Mouse (Mus musculus): ENCODE results near the gene Hspa1b.
A peak's percentile ranks its signal among the peaks of the same experiment; 100 is the strongest.
"Not testable (repeated sequence)": the region's sequence is repeated elsewhere in the genome, so short reads cannot be mapped to it uniquely, and the experiment has no call there.

Hspa1b gene

DNA sequence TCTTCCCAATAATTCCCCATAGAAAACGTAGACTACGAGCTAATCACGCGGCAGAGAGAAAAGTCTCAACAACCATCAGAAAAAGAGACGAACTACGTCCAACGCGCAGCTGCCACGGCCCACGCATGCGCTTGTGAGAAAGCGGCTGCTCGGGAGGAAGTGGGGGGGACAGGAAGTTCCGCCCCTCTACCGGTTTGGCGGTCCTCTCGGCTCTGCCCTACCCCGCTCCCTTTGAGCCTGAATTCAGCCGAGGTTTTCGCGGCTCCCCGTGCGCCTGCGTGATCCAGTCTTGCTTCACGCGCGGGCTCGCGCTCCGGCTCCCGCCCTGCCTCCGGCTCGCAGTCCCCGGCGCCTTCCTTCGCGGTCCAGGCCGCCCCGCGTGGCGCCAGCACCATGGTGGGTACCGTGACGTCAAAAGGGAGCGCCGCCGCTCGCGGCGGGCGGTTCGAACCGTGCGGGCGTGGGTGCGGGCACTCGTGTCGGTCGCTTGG is 22.7 kb upstream of the Hspa1b start, which contains the start of gene Lsm2:
Lsm2 (plus strand) TSS at position 173 of the 491 bp plus-strand sequence.
- DNase-seq (ENCODE audit: low spot score in 2 of 2) = peak; percentile 75 to 84

DNA sequence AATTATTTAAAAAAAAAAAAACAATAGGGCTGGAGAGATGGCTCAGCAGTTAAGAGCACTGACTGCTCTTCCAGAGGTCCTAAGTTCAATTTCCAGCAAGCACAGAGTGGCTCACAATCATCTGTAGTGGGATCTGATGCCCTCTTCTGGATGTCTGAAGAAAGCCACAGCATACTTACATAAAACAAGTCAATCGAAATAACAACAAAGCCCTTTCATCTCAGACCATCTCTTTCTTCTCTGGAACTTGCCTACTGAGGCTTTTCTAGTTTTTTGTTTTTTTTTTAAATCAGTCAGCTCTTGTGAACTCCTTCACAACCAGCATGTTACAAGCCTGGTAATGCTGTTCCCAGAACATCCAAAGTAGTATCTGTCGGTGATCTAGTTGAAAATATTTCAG is 21.6 kb upstream of the Hspa1b start:
- DNase-seq (ENCODE audit: low spot score in 2 of 2) = no peak

DNA sequence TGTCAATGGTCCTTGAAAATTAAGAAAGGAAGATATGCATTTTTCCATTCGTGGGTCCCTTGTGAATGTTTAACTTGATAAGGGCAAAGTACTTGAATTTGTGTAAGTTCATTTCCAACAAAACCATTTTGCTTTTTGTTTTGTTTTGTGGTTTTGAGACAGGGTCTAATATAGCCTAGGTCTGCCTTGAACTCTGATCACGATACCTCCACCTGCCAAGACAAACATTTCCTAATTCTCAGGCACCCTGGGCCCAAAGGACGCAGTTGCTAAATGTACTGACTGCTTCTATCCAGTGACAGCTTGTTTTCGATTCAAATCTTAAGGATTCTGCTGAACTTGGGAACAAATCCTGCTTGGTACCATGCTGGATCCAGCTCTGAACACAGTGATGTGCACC is 20.6 kb upstream of the Hspa1b start:
- DNase-seq (ENCODE audit: low spot score in 2 of 2) = no peak

DNA sequence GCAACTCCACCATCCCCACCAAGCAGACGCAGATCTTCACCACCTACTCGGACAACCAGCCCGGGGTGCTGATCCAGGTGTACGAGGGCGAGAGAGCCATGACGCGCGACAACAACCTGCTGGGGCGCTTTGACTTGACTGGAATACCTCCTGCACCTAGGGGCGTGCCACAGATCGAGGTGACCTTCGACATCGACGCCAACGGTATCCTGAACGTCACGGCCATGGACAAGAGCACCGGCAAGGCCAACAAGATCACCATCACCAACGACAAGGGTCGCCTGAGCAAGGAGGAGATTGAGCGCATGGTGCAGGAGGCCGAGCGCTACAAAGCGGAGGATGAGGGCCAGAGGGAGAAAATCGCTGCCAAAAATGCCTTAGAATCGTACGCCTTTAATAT is 19.2 kb upstream of the Hspa1b start:
- DNase-seq (ENCODE audit: low spot score in 2 of 2) = no peak

DNA sequence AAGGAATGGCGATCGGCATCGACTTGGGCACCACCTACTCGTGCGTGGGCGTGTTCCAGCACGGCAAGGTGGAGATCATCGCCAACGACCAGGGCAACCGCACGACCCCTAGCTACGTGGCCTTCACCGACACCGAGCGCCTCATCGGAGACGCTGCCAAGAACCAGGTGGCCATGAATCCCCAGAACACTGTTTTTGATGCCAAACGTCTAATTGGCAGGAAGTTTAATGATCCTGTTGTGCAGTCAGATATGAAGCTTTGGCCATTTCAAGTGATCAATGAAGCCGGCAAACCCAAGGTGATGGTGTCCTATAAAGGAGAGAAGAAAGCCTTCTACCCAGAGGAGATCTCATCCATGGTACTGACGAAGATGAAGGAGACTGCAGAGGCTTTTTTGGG is 18.0 kb upstream of the Hspa1b start:
- DNase-seq (ENCODE audit: low spot score in 2 of 2) = no peak

DNA sequence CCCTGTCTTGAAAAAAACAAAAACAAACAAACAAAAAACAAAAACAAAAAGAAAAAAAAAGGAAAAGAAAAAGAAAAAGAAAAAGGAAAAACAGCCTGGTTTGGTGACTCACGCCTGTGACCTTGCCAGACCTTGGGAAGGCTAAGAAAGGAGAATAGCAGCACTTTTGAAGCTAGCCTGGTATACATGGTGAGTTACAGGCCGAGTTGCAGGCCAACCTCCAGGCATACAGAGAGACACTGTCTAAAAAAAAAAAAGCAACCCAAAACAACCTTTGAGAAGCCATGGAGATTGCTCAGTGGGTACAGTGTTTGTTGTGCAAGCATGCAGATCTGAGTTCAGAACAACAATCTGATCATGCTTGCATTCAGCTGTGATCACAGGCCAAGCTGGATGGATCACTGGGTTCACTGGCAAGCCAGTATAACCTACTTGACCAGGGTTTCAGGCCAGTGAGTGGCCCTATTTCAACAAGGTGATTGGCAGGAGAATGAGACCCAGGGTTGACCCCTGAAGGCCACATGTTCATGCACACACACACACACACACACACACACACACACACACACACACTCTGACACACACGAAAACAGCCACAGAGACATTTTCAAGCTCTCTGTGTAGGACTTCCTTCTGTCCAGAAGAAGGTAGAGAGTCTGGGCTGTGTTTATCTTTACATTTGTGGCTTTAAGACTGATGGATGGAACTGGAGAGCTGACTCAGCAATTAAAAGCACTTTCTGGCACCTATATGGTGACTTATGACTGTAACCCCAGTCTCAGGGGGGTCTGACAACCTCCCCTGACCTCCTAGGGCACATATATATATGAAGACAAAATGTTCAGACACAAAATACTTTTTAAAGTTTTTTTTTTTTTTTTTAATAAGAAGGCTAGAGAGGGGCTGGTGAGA is 16.8 kb upstream of the Hspa1b start:
- no peak for DNase-seq (ENCODE audit: low spot score in 2 of 2)

DNA sequence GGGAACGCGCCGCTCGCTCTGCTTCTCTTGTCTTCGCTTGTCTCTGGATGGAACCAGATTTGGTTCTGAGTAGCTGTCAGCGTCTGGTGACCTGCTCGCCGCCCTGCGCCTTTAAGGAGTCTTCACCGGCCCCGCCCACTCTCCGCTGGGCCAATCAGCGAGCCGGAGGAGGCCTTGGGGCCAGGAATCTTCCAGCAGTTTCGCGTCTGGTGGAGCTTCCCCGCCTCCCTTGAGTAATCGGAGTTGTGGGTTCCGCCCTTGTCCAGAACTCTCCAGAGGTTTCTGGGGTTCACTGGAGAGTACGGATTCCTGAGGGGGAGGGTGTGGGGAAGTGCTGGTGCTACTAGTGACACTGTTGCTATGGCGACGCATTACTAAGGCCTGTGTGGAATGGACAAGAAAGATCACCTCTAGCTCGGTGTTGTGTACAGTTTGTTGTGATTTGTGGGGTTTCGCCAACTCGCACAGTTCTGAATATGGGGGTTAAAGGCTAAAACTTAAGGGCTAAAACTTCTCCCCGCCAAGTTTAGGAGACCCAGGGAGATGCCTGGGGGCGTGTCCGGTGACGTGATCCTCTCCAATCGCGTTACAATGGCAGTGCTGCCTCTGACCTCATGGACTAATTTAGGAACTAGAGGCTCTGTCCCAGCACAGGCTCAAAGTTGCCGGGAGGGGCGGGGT is 13.2 kb upstream of the Hspa1b start, which contains the start of the genes Hspa1a and Hspa1l:
Hspa1a (minus strand) TSS at position 88 of the 681 bp plus-strand sequence.
Hspa1l (plus strand) TSS at position 635 of the 681 bp plus-strand sequence.
- peak; percentile 24 to 39 for DNase-seq (ENCODE audit: low spot score in 2 of 2)

DNA sequence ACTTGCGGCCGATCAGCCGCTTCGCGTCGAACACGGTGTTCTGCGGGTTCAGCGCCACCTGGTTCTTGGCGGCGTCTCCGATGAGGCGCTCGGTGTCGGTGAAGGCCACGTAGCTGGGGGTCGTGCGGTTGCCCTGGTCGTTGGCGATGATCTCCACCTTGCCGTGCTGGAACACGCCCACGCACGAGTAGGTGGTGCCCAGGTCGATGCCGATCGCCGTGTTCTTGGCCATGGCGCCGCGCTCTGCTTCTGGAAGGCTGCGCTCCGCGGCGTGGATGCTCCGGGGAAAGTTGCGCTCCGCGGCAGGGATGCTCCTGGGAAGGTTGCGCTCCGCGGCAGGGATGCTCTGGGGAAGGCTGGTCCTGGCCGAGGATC is 12.6 kb upstream of the Hspa1b start:
- not testable (repeated sequence) for DNase-seq (ENCODE audit: low spot score in 2 of 2)

DNA sequence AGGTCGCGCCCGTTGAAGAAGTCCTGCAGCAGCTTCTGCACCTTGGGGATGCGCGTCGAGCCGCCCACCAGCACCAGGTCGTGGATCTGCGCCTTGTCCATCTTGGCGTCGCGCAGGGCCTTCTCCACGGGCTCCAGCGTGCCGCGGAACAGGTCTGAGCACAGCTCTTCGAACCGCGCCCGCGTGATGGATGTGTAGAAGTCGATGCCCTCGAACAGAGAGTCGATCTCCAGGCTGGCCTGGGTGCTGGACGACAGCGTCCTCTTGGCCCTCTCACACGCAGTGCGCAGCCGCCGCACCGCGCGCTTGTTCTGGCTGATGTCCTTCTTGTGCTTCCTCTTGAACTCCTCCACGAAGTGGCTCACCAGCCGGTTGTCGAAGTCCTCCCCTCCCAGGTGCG is 11.8 kb upstream of the Hspa1b start:
- DNase-seq (ENCODE audit: low spot score in 2 of 2) = not testable (repeated sequence)

DNA sequence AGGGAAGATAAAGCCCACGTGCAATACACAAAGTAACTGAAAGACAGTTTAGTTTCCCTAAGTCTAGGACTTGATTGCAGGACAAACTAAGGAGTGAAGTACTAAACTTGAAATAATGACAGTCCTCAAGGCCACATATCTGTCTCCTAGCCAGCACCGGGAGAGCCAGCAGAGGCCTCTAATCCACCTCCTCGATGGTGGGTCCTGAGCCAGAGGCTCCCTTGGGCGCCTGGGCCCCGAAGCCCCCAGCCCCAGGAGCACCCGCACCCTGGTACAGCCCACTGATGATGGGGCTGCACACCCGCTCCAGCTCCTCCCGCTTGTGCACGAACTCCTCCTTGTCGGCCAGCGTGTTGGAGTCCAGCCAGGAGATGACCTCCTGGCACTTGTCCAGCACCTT is 10.8 kb upstream of the Hspa1b start, which contains the start of gene Gm20481:
Gm20481 (plus strand) TSS at position 91 of the 400 bp plus-strand sequence.
- not testable (repeated sequence) for DNase-seq (ENCODE audit: low spot score in 2 of 2)

DNA sequence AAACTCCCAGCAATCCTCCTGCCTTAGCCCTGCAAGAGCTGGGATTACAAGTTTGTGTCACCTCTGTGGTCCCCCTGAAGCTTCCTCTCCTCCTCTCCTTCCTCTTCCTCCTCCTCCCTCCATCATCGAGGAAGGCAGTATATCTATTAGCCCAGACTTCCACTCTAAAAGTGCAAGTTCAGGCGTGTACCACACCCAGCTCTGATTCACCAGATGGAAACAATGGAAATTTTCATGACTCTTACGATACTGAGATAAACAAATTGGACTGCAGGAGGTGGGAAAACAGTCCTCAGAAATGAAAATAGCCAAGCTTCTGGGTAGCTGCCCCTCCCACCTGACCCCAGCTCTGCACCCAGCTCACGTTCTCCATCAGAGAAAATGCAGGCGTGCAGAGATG is 6.6 kb upstream of the Hspa1b start:
- no peak for DNase-seq (ENCODE audit: low spot score in 2 of 2)

DNA sequence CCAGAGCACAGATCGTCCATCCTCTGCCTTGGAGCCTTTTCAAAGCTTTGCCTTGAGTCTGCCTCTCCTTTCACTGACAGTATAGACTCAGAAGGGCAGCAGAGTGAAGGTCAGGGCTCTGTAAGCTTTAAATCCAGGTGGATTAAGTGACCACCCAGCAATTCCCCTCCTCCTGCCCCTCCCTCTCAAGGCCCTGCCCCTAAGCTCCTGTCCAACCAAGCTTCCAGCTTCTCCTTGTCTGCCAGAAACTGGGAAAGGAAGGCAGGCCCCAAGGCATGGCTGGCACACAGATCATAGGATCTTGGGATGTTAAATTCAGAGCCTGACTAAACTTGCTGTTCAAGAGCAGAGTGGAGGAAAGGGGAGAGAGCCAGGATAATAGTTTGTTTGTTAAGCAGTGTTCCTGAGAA is 5.6 kb upstream of the Hspa1b start:
- no peak for DNase-seq (ENCODE audit: low spot score in 2 of 2)

DNA sequence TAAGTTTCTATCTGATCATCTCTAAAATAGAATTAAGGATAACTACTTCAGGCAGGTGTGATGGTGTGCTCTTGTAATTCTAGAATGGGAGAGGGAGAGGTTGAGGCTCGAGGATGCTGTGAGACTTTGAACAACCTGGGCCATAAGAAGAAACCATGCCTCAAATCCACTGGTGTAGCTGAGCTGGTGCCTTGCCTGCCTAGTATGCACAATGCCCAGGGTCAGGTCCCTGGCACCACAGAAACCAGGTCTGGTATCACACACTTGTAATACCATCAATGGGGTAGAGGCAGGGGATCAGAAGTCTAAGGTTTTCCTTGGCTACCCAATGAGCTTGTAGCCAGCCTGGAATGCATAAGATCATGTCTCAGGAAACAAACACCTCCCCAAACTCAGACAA is 3.8 kb upstream of the Hspa1b start:
- DNase-seq (ENCODE audit: low spot score in 2 of 2) = no peak

DNA sequence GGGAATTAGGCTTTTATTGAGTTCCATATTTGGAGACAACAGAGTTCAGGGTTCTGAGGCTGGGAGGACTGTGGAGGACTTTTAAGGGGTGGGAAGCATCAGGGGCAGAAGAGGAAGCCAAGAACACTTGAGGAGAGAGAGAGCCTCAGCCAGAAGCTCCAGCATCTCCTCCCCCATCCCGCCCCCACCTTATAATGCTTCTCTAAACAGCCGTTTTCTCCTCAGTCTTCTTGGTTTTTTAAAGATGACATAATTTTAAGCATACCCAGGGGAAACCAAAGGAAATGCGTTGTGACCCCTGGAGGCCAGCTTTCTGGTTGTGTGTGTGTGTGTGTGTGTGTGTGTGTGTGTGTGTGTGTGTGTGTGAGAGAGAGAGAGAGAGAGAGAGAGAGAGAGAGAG is 3.1 kb upstream of the Hspa1b start:
- no peak for DNase-seq (ENCODE audit: low spot score in 2 of 2)

DNA sequence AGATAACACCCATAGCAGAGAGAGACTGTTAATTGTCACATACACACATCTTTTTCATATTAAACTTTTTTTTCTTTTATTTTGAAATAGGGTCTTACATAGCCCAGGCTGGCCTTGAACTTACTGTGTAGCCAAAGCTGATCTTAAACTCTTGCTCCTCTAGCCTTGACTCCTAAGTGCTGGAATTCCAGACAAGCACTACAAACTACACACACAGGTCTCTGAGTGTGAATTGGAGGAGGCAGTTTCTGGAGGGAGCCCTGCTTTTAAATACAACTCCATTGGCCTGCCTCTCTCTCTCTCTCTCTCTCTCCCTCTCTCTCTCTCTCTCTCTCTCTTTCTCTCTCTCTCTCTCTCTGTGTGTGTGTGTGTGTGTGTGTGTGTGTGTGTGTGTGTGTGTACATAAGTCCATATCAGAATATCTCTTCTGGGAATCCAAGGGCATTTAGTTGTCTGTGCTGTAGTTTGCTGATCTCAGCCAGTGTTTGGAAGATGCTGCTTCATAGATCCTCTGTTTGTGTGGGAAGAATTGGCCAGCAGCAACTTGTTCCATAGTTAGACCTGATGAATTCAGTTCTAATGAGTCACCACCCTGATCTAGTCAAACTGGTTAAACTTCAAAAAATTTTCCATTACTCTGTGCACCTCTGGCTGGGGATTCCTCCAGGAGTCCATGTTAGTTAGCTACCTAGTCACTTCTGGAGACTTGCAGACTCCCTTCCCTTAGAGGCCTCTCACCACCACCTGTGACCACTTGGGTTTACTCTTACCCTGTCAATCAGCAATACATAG is 1.9 kb upstream of the Hspa1b start:
- DNase-seq (ENCODE audit: low spot score in 2 of 2) = no peak

DNA sequence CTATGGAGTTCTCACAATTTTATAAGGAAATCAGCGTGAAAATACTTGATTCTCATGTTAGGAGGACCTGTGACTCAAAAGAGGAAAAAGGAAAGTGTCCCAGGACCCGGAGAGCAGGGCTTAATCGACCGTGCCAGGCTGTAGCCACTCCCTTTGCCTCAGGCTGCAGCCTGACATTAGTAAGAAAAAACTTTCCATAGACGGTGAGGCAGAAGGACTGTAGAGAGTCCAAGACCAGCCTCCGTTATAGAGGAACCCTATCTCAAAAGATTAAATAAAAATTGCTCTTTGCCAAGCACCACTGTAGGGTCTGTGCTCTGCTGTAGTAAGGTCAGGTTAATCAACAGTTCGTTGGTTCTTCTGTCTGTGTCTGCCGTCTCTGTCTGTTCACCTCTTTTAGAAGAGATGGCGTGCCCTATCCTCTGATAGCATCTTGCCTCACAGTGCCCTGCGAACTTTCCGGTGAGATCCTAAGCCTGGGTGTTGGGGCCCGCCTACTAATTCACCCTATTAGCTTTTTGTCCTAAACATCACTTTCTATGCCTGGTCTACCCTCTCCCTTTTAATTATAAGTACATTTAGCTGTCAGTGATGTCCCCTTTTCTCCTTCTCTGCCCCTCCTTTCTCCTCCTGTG is 960 bp upstream of the Hspa1b start:
- DNase-seq (ENCODE audit: low spot score in 2 of 2) = no peak

DNA sequence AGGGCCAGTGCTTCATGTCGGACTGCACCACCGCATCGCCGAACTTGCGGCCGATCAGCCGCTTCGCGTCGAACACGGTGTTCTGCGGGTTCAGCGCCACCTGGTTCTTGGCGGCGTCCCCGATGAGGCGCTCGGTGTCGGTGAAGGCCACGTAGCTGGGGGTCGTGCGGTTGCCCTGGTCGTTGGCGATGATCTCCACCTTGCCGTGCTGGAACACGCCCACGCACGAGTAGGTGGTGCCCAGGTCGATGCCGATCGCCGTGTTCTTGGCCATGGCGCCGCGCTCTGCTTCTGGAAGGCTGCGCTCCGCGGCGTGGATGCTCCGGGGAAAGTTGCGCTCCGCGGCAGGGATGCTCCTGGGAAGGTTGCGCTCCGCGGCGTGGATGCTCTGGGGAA is 306 bp downstream of the Hspa1b start:
- DNase-seq (ENCODE audit: low spot score in 2 of 2) = not testable (repeated sequence)

DNA sequence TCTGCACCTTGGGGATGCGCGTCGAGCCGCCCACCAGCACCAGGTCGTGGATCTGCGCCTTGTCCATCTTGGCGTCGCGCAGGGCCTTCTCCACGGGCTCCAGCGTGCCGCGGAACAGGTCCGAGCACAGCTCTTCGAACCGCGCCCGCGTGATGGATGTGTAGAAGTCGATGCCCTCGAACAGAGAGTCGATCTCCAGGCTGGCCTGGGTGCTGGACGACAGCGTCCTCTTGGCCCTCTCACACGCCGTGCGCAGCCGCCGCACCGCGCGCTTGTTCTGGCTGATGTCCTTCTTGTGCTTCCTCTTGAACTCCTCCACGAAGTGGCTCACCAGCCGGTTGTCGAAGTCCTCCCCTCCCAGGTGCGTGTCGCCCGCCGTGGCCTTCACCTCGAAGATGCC is 1.1 kb downstream of the Hspa1b start:
- DNase-seq (ENCODE audit: low spot score in 2 of 2) = not testable (repeated sequence)

DNA sequence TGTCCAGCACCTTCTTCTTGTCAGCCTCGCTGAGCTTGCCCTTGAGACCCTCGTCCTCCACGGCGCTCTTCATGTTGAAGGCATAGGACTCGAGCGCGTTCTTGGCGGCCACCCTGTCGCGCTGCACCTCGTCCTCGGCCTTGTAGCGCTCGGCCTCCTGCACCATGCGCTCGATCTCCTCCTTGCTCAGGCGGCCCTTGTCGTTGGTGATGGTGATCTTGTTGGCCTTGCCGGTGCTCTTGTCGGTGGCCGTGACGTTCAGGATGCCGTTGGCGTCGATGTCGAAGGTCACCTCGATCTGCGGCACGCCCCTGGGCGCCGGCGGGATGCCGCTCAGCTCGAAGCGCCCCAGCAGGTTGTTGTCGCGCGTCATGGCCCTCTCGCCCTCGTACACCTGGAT is 1.7 kb downstream of the Hspa1b start:
- DNase-seq (ENCODE audit: low spot score in 2 of 2) = not testable (repeated sequence)

DNA sequence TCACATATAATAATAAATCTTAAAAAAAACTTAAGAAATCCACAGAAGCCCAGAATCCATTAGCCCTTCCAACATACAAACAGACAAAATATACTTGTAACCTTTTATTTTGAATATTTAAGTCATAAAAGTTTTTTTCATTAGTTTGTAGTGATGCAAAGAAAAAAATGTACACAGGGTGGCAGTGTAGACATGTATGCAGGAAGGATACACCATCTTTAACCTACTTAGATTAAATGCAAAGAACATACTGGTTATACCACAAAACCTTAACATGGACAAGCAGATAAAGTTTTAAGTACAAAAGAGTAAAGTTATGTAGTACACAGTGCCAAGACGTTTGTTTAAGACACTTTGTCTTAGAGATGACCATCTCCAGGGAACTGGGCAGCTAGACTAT is 2.7 kb downstream of the Hspa1b start:
- no peak for DNase-seq (ENCODE audit: low spot score in 2 of 2)

DNA sequence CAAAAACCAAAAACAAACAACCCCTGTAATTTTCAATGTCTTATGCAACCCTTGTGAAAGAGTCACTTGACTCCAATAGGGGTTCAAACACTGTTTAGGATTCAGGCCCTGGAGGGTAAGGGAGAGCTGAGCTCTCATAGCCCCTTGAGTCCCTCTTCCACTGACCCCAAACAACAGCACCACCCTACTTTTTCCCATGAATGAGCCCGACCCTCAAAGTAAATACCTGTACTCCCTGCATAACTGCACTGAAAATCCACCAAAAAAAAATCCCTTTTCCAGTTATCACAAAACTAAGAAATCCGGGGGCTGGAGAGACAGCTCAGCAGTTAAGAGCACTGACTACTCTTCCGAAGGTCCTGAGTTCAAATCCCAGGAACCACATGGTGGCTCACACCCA is 3.2 kb downstream of the Hspa1b start:
- no peak for DNase-seq (ENCODE audit: low spot score in 2 of 2)
